Mouse (Mus musculus): Measurements from ENCODE around the gene Cep170b. TPM values are rescaled to one million over a fixed set of nuclear protein-coding genes. Genes with fewer than 3 reads are reported as not detected.
A peak's percentile ranks its signal among the peaks of the same experiment; 100 is the strongest.

Gene Cep170b
- total RNA-seq, 2 experiments from 2014 or later, result 280 to 294 TPM

DNA sequence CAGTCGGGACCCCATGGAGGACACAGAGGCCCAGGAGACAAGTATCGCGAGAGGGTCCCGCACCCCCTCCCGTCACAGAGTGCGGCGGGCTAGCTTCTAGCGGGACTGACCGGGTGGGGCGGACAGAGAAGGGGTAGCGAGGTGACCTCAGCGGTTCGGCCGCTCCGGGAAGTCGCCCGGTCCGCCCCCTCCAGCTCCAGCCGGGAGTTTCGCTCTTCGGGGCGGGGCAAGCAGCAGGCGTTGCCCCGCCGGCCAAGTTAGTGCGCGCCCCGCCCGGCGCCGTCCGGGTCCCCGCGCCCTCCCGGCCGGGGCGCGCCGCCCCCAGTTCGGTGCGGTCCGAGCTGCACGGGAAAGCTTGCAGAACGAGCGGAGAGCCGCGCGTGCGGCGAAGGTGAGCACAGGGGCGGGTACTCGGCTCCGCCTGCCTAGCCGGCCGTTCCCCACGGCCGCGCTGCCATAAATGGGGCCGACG, 41.7 kb upstream of the Cep170b start, which contains the start of gene Zbtb42:
Gene Zbtb42, plus strand, starts transcription at position 274 of the 472 bp plus-strand sequence.
- intact Hi-C loops (cut with DNase I), result no loop called here
- H3K4me3 ChIP-seq, result peak within 1 kb of the TSS; percentile 54
- H3K27ac ChIP-seq, result no peak within 1 kb of the TSS
- DNase-seq (ENCODE audit: extremely low spot score in 1 of 2, low spot score in 2 of 2), result no peak
- TF ChIP-seq CTCF (IDR thresholded peaks at IDR 0.05), result no peak; the same call in 1 of the 2 replicates

DNA sequence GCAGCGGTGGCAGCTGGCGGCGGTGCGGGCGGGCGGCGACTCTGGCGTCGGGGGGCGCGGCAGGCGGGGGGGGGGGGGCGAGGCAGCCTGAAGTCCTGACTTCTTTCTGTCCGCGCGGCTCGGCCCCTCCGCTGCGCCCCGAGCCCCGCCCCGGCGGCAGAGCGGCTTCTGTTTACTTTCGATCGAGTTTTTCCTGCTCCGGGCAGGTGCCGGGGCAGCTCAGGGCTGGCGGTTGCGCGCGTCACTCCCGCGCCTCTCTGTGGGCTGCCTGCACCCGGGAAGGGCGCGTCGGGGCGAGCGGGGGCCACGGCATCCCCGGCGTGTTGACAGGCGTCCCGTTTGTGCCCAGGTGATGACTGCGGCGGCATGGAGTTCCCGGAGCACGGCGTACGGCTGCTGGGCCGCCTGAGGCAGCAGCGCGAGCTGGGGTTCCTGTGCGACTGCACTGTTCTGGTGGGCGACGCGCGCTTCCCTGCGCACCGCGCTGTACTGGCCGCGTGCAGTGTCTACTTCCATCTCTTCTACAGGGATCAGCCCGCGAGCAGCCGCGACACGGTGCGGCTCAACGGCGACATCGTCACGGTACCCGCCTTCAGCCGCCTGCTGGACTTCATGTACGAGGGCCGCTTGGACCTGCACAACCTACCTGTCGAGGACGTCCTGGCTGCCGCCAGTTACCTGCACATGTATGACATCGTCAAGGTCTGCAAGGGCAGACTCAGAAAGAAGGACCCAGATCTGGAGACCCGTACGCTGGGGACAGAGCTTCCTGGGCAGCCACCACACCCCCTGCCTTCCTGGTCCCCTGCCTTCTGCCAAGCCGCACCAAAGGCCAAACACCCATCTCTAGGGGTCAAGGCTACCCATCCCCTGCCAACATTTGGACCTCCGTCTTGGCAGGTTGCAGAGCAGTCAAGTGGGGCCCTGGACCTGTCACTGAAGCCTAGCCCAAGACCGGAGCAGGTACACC, 40.9 kb upstream of the Cep170b start:
- intact Hi-C loops (cut with DNase I), result no loop called here
- DNase-seq (ENCODE audit: extremely low spot score in 1 of 2, low spot score in 2 of 2), result no peak
- Histone ChIP-seq H3K27ac (no peak overlapping the region), H3K4me3 (peak overlapping the region; percentile 54)
- TF ChIP-seq CTCF (IDR thresholded peaks at IDR 0.05), result no peak

DNA sequence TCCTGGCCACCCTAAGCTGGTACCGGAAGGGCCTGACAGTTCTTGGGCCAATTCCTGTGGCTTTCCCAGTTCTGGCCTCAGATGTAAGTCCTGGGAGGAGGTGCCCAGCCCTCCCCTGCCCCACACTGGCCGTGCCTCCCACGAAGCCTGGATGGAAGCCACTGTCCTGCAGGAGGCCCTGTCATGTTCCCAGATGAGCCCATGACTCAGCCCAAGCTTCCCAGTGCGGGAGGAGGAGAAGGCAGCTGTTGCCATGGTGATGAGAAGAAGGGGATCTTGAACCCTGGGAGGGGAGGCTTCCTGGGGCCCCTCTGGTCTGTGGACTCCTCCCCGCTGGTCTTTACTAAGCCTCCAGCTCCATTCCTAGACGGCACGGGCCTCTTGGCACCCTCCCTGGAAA, 36.9 kb upstream of the Cep170b start:
- intact Hi-C loops (cut with DNase I), result no loop called here
- no peak overlapping the region for H3K4me3 ChIP-seq
- TF ChIP-seq CTCF (IDR thresholded peaks at IDR 0.05), result no peak
- no peak overlapping the region for H3K27ac ChIP-seq
- no peak for DNase-seq (ENCODE audit: extremely low spot score in 1 of 2, low spot score in 2 of 2)

DNA sequence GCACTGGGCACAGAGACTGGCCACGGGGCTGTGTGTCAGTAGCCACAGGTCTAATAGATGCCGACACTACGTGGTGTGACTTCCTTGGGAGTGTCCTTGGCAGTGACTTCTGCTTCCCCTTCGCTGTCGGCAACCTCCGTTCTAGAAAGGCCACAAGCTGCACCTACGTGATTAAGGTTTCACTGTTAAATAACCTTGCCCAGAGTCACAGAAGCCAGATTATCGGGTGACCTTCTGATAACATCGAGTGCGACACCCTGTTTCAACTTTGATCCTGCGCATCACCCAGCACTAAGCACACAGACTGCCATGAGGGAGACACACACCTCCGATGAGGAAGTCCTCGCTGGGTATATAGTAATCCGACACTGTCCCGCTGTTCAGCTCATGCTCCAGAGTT, 31.8 kb upstream of the Cep170b start:
- Histone ChIP-seq H3K27ac (no peak overlapping the region), H3K4me3 (no peak overlapping the region)
- intact Hi-C loops (cut with DNase I), result no loop called here
- no peak for TF ChIP-seq CTCF (IDR thresholded peaks at IDR 0.05)
- DNase-seq (ENCODE audit: extremely low spot score in 1 of 2, low spot score in 2 of 2), result no peak

DNA sequence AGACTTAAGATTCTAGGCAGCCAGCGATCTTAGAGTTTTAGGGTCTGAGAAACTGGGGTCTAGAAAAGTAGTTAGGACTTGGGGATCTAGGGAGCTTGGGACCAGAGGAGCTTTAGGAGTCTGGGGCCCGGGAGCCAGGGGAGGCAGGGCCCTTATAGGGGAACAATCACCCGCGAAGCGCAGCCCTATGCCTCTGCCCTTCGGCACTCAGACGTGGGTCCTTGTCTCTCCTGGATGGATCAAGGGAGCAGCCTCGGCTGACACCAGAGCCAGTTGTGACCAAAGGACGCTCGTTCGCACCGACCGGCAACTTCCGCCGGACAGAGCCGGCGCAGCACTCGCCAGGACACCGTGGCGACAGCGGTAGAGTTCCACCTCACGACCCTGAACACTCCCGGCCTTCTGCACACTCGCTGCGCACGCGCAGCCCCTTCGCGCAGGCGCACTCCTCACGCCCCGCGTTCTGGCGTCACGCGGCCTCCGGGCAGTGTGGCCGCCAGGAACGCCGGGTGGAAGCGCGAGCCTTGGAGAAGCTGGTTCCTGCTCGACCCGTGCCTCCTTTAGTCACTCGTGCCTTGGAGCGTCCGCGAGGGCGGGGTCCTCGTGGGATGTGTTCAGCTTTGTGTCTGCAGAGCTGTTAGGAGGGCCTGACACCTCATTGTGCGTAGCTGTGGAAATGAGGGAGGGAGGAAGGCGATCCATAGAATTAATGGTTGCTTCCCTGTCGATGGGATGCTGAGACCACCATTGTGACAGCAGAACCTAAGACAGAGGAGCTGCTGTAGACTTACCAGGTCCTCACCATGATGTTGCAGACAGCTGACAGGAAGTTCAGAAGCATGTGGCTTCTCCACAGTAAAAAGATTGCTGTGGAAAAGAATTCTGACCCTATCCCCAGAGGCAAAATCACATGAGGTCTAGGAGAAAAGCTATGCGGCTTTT, 26.8 kb upstream of the Cep170b start:
- no peak; the same call in 1 of the 2 replicates for TF ChIP-seq CTCF (IDR thresholded peaks at IDR 0.05)
- peak overlapping the region; percentile 98 for H3K27ac ChIP-seq
- peak overlapping the region; percentile 85 for H3K4me3 ChIP-seq
- peak; percentile 95 to 96 for DNase-seq (ENCODE audit: extremely low spot score in 1 of 2, low spot score in 2 of 2)
- intact Hi-C loops (cut with DNase I), result no loop called here

DNA sequence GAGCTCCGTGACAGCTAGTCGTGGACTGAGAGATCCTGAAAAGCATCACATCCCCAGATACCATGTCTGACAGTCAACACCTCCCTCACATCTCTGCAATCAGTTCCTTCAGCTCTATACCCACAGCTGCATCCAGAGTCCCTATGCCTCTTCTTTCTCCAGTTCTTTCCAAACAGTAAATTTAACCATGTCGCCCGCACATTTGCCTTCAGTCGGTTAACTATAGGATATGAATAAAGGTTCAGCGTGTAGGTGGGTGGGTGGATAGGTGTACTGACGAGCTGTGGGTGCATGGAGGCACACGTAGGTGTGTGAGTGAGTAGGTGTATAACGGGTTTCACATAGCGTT, 26.2 kb upstream of the Cep170b start:
- intact Hi-C loops (cut with DNase I), result no loop called here
- H3K27ac ChIP-seq, result peak overlapping the region; percentile 98
- no peak for TF ChIP-seq CTCF (IDR thresholded peaks at IDR 0.05)
- no peak for DNase-seq (ENCODE audit: extremely low spot score in 1 of 2, low spot score in 2 of 2)
- peak overlapping the region; percentile 85 for H3K4me3 ChIP-seq

DNA sequence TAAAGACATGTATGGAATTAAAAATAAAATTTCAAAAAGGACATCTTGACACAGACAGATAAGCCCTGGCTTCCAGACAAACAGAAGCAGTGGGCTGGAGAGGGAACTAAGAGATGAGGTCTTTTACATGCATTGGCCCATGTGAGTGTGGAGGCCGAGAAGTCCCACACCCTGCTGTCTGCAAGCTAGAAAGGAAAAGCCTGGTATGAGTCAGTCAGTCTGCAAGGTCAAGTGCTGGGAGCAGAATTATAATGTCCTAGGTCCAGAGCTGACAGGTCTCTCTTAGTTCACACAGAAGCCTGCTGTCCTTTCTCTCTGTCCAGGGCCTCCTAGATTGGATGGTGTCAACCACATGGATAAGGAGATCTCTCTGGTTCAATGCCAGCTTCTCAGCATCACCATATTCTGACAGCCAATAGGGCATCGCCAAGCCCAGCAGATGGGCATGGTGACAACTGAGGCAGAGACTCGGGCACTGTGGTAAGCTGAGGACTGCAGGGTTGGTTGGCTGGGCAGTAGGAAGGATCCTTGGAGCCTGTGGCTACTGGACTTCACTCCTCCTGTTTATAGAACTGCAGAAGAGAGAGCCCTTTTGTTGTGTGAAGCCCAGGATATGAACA, 23.3 kb upstream of the Cep170b start:
- no peak for TF ChIP-seq CTCF (IDR thresholded peaks at IDR 0.05)
- intact Hi-C loops (cut with DNase I), result no loop called here
- Histone ChIP-seq H3K4me3 (no peak overlapping the region), H3K27ac (no peak overlapping the region)
- no peak for DNase-seq (ENCODE audit: extremely low spot score in 1 of 2, low spot score in 2 of 2)

DNA sequence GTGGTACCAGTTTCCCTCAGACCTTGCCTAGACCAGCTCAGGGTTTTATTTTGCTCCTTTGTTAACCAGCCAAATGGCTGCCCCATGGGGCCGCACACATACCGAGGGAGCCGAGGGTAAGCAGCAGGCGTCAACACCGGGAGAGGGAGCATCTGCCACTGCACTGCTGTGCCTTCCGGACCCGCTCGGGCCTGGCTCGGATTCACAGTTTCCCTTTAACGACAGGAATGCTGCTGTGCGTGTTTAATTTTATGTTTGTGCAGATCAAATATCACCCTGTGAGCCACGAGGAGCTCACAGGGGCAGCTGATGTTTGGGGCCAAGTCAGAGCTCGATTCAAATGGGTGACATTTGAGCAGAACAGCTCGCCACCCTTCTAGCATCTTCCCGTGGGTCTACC, 19.7 kb upstream of the Cep170b start:
- TF ChIP-seq CTCF (IDR thresholded peaks at IDR 0.05), result no peak
- no peak for DNase-seq (ENCODE audit: extremely low spot score in 1 of 2, low spot score in 2 of 2)
- H3K27ac ChIP-seq, result no peak overlapping the region
- intact Hi-C loops (cut with DNase I), result no loop called here
- no peak overlapping the region for H3K4me3 ChIP-seq

DNA sequence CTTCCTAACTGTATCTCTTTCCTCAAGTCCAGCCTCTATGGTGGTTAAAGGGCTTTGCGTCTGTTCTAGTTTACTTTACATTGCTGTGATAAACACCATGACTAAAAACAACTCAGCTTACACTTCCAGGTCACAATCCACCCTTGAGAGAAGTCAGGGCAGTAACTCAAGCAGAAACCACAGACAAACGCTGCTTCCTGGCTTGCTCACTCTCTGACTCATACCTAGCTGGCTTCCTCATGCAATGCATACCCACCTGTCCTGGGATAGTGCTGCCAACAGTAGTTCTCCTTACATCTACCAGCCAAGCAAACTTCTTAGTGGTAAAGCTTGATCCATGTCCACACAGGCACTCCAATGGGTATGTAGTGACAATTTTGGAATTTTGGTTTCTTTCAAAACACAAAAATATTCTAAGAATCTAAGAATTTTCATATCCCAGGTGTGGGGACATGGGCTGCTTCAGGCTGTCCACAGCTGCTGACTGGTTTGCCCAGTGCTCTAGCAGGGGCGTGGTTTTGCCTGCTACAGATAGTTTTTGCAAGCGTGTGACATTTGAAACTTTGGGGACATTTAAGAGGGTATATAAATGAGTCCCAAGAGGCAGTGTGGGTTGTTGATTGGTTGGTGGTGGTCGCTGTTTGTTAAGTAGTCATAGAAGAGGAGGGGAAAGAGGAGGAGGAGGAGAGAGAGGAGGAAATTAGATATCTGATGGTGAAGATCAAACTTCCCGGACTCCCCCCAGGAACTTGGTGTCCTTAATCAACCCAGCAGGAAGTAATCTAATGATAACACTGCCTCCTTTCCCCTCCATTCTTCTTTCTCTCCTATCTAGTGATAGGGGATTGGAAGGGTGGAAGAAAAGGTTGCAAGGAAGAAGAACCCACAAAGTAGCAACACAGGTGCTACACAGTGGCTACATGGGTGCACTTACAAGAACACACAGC, 17.6 kb upstream of the Cep170b start:
- DNase-seq (ENCODE audit: extremely low spot score in 1 of 2, low spot score in 2 of 2), result no peak
- no peak for TF ChIP-seq CTCF (IDR thresholded peaks at IDR 0.05)
- intact Hi-C loops (cut with DNase I), result no loop called here
- H3K4me3 ChIP-seq, result no peak overlapping the region
- no peak overlapping the region for H3K27ac ChIP-seq
